Mouse (Mus musculus): ENCODE data around the gene Ccdc90b. TPM values are rescaled to one million over a fixed set of nuclear protein-coding genes. Genes with fewer than 3 reads are reported as not detected.

The Ccdc90b gene
- 64.8 and 67.5 TPM in 2 replicates for polyA plus RNA-seq (2016; fragmentation: Nextera tagmentation; extraction: Ambion mirVana)

DNA sequence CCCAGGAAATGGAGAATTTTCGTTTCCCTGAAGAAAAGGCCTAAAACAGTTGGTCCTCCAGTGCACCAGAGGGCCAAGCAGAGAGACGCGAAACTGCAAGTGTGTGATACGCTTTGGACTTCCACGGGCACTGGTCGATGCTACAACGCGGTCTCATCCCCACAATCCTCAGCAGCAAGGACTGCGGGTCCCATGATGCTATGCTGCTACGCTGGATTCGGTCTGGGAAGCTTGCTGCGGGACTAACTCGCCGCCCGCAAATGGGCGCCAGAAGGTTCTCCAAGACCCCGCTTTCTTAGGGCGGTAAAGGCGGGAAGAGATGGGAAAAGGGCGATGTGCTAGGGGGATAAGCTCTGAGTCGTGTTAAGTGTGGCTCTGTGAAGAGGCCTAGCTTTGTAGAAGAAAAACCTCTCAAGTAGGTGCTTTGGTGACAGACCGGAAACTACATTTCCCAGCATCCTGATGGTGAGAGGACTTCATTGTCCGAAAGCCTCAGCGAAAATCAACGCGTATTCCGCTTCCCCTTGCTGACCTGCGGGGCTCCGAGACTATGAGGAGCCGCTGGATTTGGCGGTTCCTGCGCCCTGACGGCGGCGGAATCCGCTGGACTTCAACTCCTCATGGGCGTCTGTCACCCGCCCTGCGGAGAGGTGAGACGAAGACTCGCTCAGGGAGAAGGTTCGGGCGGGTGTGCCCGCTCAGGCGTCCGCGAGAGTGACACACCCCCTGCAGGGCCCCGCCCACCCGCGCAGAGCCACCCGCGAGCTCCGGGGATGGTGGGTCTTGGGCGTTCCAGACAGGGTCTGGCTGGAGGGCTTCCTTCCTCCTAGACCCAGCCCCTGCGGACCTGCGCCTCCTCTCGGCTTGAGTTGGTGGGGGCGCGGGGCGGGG, at the start of gene Ccdc90b:
Gene Ccdc90b (plus strand): TSS at position 164 of the 891 bp plus-strand sequence.
- H3K27me3 ChIP-seq (replicated peaks) = no peaks in the 10 kb centered on the region
- H3K27ac ChIP-seq = peak within 1 kb of the TSS; percentile 79
- peak within 1 kb of the TSS; percentile 64 for H3K4me2 ChIP-seq (replicated peaks)
- peak; percentile 97 for ATAC-seq (ENCODE audit: low FRiP score, low read depth)
- peak within 1 kb of the TSS; percentile 78 for H3K9ac ChIP-seq
- H3K4me1 ChIP-seq = no peaks in the 10 kb centered on the region
- H3K4me3 ChIP-seq = peak within 1 kb of the TSS; percentile 79
- H3K9me3 ChIP-seq = no peaks in the 10 kb centered on the region
- under 1% methylated on average over 60 of the region's 60 CpGs for WGBS
- H3K36me3 ChIP-seq = peaks cover 3% of the 10 kb centered on the region; the same call in 1 of the 2 replicates

DNA sequence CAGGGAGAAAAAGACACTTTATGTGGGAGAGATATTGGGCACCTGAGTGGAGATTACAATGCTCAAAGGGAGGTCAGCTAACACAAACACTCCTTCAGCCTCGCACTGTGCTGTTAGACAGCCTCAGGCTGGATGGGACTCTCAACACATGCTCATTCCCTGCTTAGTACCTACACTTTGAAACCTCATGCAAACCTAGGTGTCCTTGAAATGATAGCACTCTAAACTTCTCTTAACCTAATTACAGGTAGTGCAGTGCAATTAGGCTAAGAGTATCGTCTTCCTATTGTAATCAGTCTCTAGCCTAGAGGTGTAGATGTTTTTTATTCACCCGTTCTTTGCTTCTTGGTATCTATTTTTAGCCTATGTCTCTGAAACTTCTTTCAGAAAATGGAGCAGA, 40.6 kb upstream of the Ccdc90b start:
- no peaks in the 10 kb centered on the region for H3K9me3 ChIP-seq
- H3K4me3 ChIP-seq = no peak overlapping the region
- H3K4me1 ChIP-seq = no peaks in the 10 kb centered on the region
- no peak overlapping the region for H3K9ac ChIP-seq
- 87% methylated on average over 3 of the region's 3 CpGs for WGBS
- no peaks in the 10 kb centered on the region for H3K36me3 ChIP-seq
- H3K4me2 ChIP-seq (replicated peaks) = no peak overlapping the region
- no peak overlapping the region for H3K27ac ChIP-seq
- no peaks in the 10 kb centered on the region for H3K27me3 ChIP-seq (replicated peaks)
- ATAC-seq (ENCODE audit: low FRiP score, low read depth) = no peak

GRCm38 (mm10) chr7:92520820-92521219, 40.1 kb upstream of the Ccdc90b start:
- Histone ChIP-seq H3K4me1 (no peaks in the 10 kb centered on the region), H3K27ac (no peak overlapping the region), H3K4me3 (no peak overlapping the region), H3K9ac (no peak overlapping the region), H3K36me3 (no peaks in the 10 kb centered on the region), H3K4me2 (replicated peaks) (no peak overlapping the region), H3K9me3 (no peaks in the 10 kb centered on the region), H3K27me3 (replicated peaks) (no peaks in the 10 kb centered on the region)
- 39% methylated on average over 4 of the region's 4 CpGs for WGBS
- no peak for ATAC-seq (ENCODE audit: low FRiP score, low read depth)

GRCm38 (mm10) chr7:92529245-92529644, 31.7 kb upstream of the Ccdc90b start:
- no peak for ATAC-seq (ENCODE audit: low FRiP score, low read depth)
- WGBS = 88% methylated on average over 4 of the region's 4 CpGs
- no peak overlapping the region for H3K4me3 ChIP-seq

GRCm38 (mm10) chr7:92532351-92533036, 28.5 kb upstream of the Ccdc90b start:
- Histone ChIP-seq H3K9ac (no peak overlapping the region), H3K27ac (no peak overlapping the region), H3K27me3 (replicated peaks) (no peaks in the 10 kb centered on the region), H3K4me1 (no peaks in the 10 kb centered on the region), H3K4me3 (no peak overlapping the region), H3K4me2 (replicated peaks) (no peak overlapping the region), H3K36me3 (no peaks in the 10 kb centered on the region), H3K9me3 (no peaks in the 10 kb centered on the region)
- WGBS = 51% methylated on average over 6 of the region's 6 CpGs
- peak; percentile 79 for ATAC-seq (ENCODE audit: low FRiP score, low read depth)

More at GRCm38 (mm10) chr7:92529245-92529644, 31.7 kb upstream of the Ccdc90b start:
- no peak overlapping the region for H3K9ac ChIP-seq
- H3K27me3 ChIP-seq (replicated peaks) = no peaks in the 10 kb centered on the region
- H3K4me1 ChIP-seq = no peaks in the 10 kb centered on the region
- no peak overlapping the region for H3K27ac ChIP-seq
- no peaks in the 10 kb centered on the region for H3K9me3 ChIP-seq
- no peaks in the 10 kb centered on the region for H3K36me3 ChIP-seq
- H3K4me2 ChIP-seq (replicated peaks) = no peak overlapping the region

GRCm38 (mm10) chr7:92546763-92547162, 14.2 kb upstream of the Ccdc90b start:
- Histone ChIP-seq H3K9ac (no peak overlapping the region), H3K4me1 (no peaks in the 10 kb centered on the region), H3K9me3 (no peaks in the 10 kb centered on the region), H3K36me3 (no peaks in the 10 kb centered on the region), H3K4me2 (replicated peaks) (no peak overlapping the region), H3K27ac (no peak overlapping the region), H3K27me3 (replicated peaks) (no peaks in the 10 kb centered on the region), H3K4me3 (no peak overlapping the region)
- ATAC-seq (ENCODE audit: low FRiP score, low read depth) = no peak
- WGBS = 81% methylated on average over 2 of the region's 2 CpGs

DNA sequence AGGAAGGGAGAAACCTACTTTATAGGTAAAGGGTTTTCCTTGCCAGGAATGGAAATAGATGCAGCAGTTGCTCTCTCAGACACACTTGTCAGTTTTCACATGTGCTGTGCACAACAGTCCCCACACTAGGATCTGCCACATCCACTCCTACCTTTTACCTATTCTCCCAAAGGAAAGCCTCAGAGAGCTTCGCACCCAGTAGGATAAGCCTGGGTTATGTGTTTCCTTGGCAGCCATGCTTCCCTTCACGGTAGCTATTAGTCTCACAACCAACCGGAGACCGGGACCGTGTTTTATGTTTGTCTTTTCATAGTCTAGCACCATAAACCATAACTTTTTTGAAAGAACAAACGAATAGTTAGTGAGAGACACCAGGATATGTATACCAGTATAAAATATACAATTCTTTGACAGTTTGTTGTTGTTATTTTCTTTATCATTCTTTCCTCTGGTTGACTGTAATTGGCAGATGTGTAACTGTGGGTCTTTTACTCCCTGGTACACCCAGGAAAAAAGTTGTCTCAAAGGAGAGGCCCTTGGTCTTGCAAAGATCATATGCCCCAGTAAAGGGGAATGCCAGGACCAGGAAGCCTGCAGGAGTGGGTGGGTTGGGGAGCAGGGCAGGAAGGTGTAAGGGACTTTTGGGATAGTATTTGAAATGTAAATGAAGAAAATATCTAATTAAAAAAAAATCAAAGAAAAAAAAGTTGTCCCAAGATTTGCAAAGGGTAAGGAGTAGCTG, 10.5 kb upstream of the Ccdc90b start:
- Histone ChIP-seq H3K9ac (no peak overlapping the region), H3K4me3 (no peak overlapping the region), H3K4me2 (replicated peaks) (no peak overlapping the region), H3K4me1 (no peaks in the 10 kb centered on the region), H3K27ac (no peak overlapping the region), H3K9me3 (no peaks in the 10 kb centered on the region), H3K36me3 (no peaks in the 10 kb centered on the region), H3K27me3 (replicated peaks) (no peaks in the 10 kb centered on the region)
- 84% methylated on average over 6 of the region's 6 CpGs for WGBS
- 0 out of 2 replicates have a peak, but pooled peaks have one; percentile 33 for ATAC-seq (ENCODE audit: low FRiP score, low read depth)

GRCm38 (mm10) chr7:92550990-92551392, 10.0 kb upstream of the Ccdc90b start:
- no peaks in the 10 kb centered on the region for H3K4me1 ChIP-seq
- no peak overlapping the region for H3K27ac ChIP-seq
- no peak overlapping the region for H3K4me3 ChIP-seq
- no peaks in the 10 kb centered on the region for H3K27me3 ChIP-seq (replicated peaks)
- H3K4me2 ChIP-seq (replicated peaks) = no peak overlapping the region
- H3K9me3 ChIP-seq = no peaks in the 10 kb centered on the region
- WGBS = 56% methylated on average over 4 of the region's 4 CpGs
- peak; percentile 63 for ATAC-seq (ENCODE audit: low FRiP score, low read depth)
- no peaks in the 10 kb centered on the region for H3K36me3 ChIP-seq
- no peak overlapping the region for H3K9ac ChIP-seq

DNA sequence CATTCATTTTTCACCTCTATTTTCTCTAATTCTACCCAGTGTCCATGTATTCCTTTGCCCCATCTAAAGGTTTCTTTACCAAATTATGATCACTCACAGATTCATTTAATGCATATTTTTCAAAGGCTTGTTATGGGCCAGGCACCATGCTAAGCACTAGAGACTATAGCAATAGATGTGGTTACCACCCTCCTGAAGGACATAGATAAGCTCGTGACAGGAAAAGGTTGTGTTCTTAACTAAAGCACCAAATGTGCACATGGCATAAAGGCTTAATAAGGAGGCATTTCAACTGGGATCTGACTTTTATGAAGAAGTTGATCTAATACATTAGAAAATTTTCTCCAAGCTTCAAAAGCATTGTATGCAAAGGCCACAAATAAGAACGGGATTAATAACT, 2.2 kb upstream of the Ccdc90b start:
- ATAC-seq (ENCODE audit: low FRiP score, low read depth) = no peak
- Histone ChIP-seq H3K4me2 (replicated peaks) (no peak overlapping the region), H3K4me3 (no peak overlapping the region), H3K27me3 (replicated peaks) (no peaks in the 10 kb centered on the region), H3K36me3 (no peaks in the 10 kb centered on the region), H3K4me1 (no peaks in the 10 kb centered on the region), H3K9ac (no peak overlapping the region), H3K9me3 (no peaks in the 10 kb centered on the region), H3K27ac (no peak overlapping the region)
- WGBS = 98% methylated on average over 2 of the region's 2 CpGs

GRCm38 (mm10) chr7:92566775-92567174, 5.8 kb downstream of the Ccdc90b start:
- Histone ChIP-seq H3K9ac (no peak overlapping the region), H3K4me3 (no peak overlapping the region), H3K27me3 (replicated peaks) (no peaks in the 10 kb centered on the region), H3K36me3 (peaks cover 8% of the 10 kb centered on the region), H3K9me3 (no peaks in the 10 kb centered on the region), H3K4me1 (no peaks in the 10 kb centered on the region), H3K4me2 (replicated peaks) (no peak overlapping the region), H3K27ac (no peak overlapping the region)
- ATAC-seq (ENCODE audit: low FRiP score, low read depth) = no peak
- 97% methylated on average over 1 of the region's 1 CpGs for WGBS

DNA sequence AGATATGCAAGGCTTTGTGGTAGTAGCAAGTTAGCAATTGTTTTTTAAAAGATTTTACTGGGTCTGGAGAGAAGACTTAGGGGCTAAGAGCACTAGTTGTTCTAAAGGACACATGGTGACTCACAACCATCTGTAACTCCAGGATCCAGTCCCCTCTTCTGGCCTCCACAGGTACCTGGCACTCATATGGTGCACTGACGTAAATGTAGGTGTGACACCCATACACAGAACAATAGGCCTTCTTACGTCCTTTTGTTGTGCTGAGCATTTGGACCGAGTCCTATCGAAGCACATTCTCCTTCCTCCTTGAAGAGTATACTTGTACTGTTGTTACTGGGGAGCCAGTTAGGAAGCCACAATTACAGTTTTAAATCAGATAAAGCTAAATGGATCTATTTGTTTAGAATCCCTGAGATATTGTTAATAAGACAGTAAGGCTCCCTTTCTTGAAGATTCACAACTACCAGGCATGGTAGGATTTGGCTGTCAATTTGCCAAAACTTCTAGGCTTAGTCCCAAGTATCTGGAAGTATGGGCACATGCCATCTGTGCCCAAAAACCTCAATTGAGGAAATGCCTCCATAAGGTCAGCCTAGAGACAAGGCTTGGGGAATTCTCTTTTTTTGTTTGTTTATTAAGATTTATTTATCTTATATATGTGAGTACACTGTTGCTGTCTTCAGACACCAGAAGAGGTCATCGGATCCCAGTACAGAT, 19.7 kb downstream of the Ccdc90b start:
- Histone ChIP-seq H3K27me3 (replicated peaks) (no peaks in the 10 kb centered on the region), H3K36me3 (peaks cover 24% of the 10 kb centered on the region), H3K4me2 (replicated peaks) (no peak overlapping the region), H3K9ac (no peak overlapping the region), H3K27ac (no peak overlapping the region), H3K9me3 (no peaks in the 10 kb centered on the region), H3K4me1 (no peaks in the 10 kb centered on the region), H3K4me3 (no peak overlapping the region)
- WGBS = 84% methylated on average over 5 of the region's 5 CpGs
- no peak for ATAC-seq (ENCODE audit: low FRiP score, low read depth)

All from neural tube, embryonic 12.5 days (tissue).